Mouse (Mus musculus): ENCODE measurements around the gene Pdap1. TPM values are rescaled to one million over a fixed set of nuclear protein-coding genes. Genes with fewer than 3 reads are reported as not detected.
"Not testable (repeated sequence)": the region's sequence is repeated elsewhere in the genome, so short reads cannot be mapped to it uniquely, and the experiment has no call there.

The Pdap1 gene
- total and polyA plus RNA-seq, 2 experiments, result 16.1 to 19.7 TPM

GRCm38 (mm10) chr5:145130191-145130590, 9.8 kb downstream of the Pdap1 start:
- Histone ChIP-seq H3K4me3 (ENCODE audit: insufficient read depth, low read depth, low read length) (no peak overlapping the region), H3K27me3 (ENCODE audit: control insufficient read depth, insufficient read depth, low read length) (no peaks in the 10 kb centered on the region), H3K36me3 (ENCODE audit: control insufficient read depth, insufficient read depth, low read length) (peaks cover 48% of the 10 kb centered on the region), H3K27ac (replicated peaks; ENCODE audit: insufficient read depth, low read depth, low read length) (no peak overlapping the region), H3K4me1 (ENCODE audit: control insufficient read depth, insufficient read depth, low read length) (no peaks in the 10 kb centered on the region), H3K9ac (ENCODE audit: low read depth, low read length) (no peak overlapping the region), H3K79me2 (ENCODE audit: control insufficient read depth, insufficient read depth, low read length) (no peaks in the 10 kb centered on the region)
- no peak for TF ChIP-seq POLR2A (IDR thresholded peaks at IDR 0.05; ENCODE audit: extremely low read depth, insufficient read depth, low read length)
- TF ChIP-seq CTCF (IDR thresholded peaks at IDR 0.05; ENCODE audit: low read depth, low read length), result no peak
- WGBS, result 57% methylated on average over 11 of the region's 11 CpGs
- DNase-seq (ENCODE audit: extremely low read depth, low read depth, low spot score), result no peak

- H3K27me3 ChIP-seq (ENCODE audit: control insufficient read depth, insufficient read depth, low read length); H3K27ac ChIP-seq (replicated peaks; ENCODE audit: insufficient read depth, low read depth, low read length); H3K4me1 ChIP-seq (ENCODE audit: control insufficient read depth, insufficient read depth, low read length); DNase-seq (ENCODE audit: extremely low read depth, low read depth, low spot score); H3K9ac ChIP-seq (ENCODE audit: low read depth, low read length); H3K4me3 ChIP-seq (ENCODE audit: insufficient read depth, low read depth, low read length); H3K79me2 ChIP-seq (ENCODE audit: control insufficient read depth, insufficient read depth, low read length): not testable (repeated sequence)
- peaks cover 44% of the 10 kb centered on the region for H3K36me3 ChIP-seq (ENCODE audit: control insufficient read depth, insufficient read depth, low read length)
- 91% methylated on average over 4 of the region's 6 CpGs for WGBS
Measured at GRCm38 (mm10) chr5:145129773-145130172, 10.3 kb downstream of the Pdap1 start.

GRCm38 (mm10) chr5:145129124-145129523, 10.9 kb downstream of the Pdap1 start:
- WGBS, result 86% methylated on average over 4 of the region's 4 CpGs
- Histone ChIP-seq H3K9ac (ENCODE audit: low read depth, low read length) (no peak overlapping the region), H3K4me3 (ENCODE audit: insufficient read depth, low read depth, low read length) (no peak overlapping the region), H3K36me3 (ENCODE audit: control insufficient read depth, insufficient read depth, low read length) (peaks cover 37% of the 10 kb centered on the region), H3K4me1 (ENCODE audit: control insufficient read depth, insufficient read depth, low read length) (no peaks in the 10 kb centered on the region), H3K79me2 (ENCODE audit: control insufficient read depth, insufficient read depth, low read length) (no peaks in the 10 kb centered on the region), H3K27ac (replicated peaks; ENCODE audit: insufficient read depth, low read depth, low read length) (no peak overlapping the region), H3K27me3 (ENCODE audit: control insufficient read depth, insufficient read depth, low read length) (no peaks in the 10 kb centered on the region)
- TF ChIP-seq POLR2A (IDR thresholded peaks at IDR 0.05; ENCODE audit: extremely low read depth, insufficient read depth, low read length), result no peak
- TF ChIP-seq CTCF (IDR thresholded peaks at IDR 0.05; ENCODE audit: low read depth, low read length), result no peak
- no peak for DNase-seq (ENCODE audit: extremely low read depth, low read depth, low spot score)

- TF ChIP-seq CTCF (IDR thresholded peaks at IDR 0.05; ENCODE audit: low read depth, low read length) (no peak), POLR2A (IDR thresholded peaks at IDR 0.05; ENCODE audit: extremely low read depth, insufficient read depth, low read length) (no peak)
- Histone ChIP-seq H3K9ac (ENCODE audit: low read depth, low read length) (no peak overlapping the region), H3K27me3 (ENCODE audit: control insufficient read depth, insufficient read depth, low read length) (no peaks in the 10 kb centered on the region), H3K79me2 (ENCODE audit: control insufficient read depth, insufficient read depth, low read length) (no peaks in the 10 kb centered on the region), H3K4me1 (ENCODE audit: control insufficient read depth, insufficient read depth, low read length) (no peaks in the 10 kb centered on the region), H3K36me3 (ENCODE audit: control insufficient read depth, insufficient read depth, low read length) (peaks cover 20% of the 10 kb centered on the region), H3K27ac (replicated peaks; ENCODE audit: insufficient read depth, low read depth, low read length) (no peak overlapping the region), H3K4me3 (ENCODE audit: insufficient read depth, low read depth, low read length) (no peak overlapping the region)
- DNase-seq (ENCODE audit: extremely low read depth, low read depth, low spot score), result no peak
- WGBS, result 95% methylated on average over 9 of the region's 9 CpGs
Measured at GRCm38 (mm10) chr5:145126580-145126979, 13.5 kb downstream of the Pdap1 start.

- no peak overlapping the region for H3K9ac ChIP-seq (ENCODE audit: low read depth, low read length)
- DNase-seq (ENCODE audit: extremely low read depth, low read depth, low spot score), result no peak
- no peaks in the 10 kb centered on the region for H3K27me3 ChIP-seq (ENCODE audit: control insufficient read depth, insufficient read depth, low read length)
- peaks cover 10% of the 10 kb centered on the region for H3K36me3 ChIP-seq (ENCODE audit: control insufficient read depth, insufficient read depth, low read length)
- H3K4me3 ChIP-seq (ENCODE audit: insufficient read depth, low read depth, low read length), result no peak overlapping the region
- H3K4me1 ChIP-seq (ENCODE audit: control insufficient read depth, insufficient read depth, low read length), result no peaks in the 10 kb centered on the region
- peaks cover 4% of the 10 kb centered on the region; the same call in 1 of the 2 replicates for H3K79me2 ChIP-seq (ENCODE audit: control insufficient read depth, insufficient read depth, low read length)
- TF ChIP-seq CTCF (IDR thresholded peaks at IDR 0.05; ENCODE audit: low read depth, low read length) (no peak), POLR2A (IDR thresholded peaks at IDR 0.05; ENCODE audit: extremely low read depth, insufficient read depth, low read length) (no peak)
- no peak overlapping the region for H3K27ac ChIP-seq (replicated peaks; ENCODE audit: insufficient read depth, low read depth, low read length)
- WGBS, result 95% methylated on average over 19 of the region's 19 CpGs
Measured at GRCm38 (mm10) chr5:145123396-145123795, 16.6 kb downstream of the Pdap1 start.

- TF ChIP-seq CTCF (IDR thresholded peaks at IDR 0.05; ENCODE audit: low read depth, low read length) (no peak), POLR2A (IDR thresholded peaks at IDR 0.05; ENCODE audit: extremely low read depth, insufficient read depth, low read length) (no peak)
- DNase-seq (ENCODE audit: extremely low read depth, low read depth, low spot score), result no peak
- H3K27ac ChIP-seq (replicated peaks; ENCODE audit: insufficient read depth, low read depth, low read length), result no peak overlapping the region
- peaks cover 2% of the 10 kb centered on the region; the same call in 1 of the 2 replicates for H3K4me1 ChIP-seq (ENCODE audit: control insufficient read depth, insufficient read depth, low read length)
- peaks cover under 1% of the 10 kb centered on the region; the same call in 1 of the 2 replicates for H3K36me3 ChIP-seq (ENCODE audit: control insufficient read depth, insufficient read depth, low read length)
- H3K9ac ChIP-seq (ENCODE audit: low read depth, low read length), result no peak overlapping the region
- H3K4me3 ChIP-seq (ENCODE audit: insufficient read depth, low read depth, low read length), result no peak overlapping the region
- peaks cover 5% of the 10 kb centered on the region; the same call in 1 of the 2 replicates for H3K79me2 ChIP-seq (ENCODE audit: control insufficient read depth, insufficient read depth, low read length)
- H3K27me3 ChIP-seq (ENCODE audit: control insufficient read depth, insufficient read depth, low read length), result no peaks in the 10 kb centered on the region
- 75% methylated on average over 7 of the region's 7 CpGs for WGBS
Measured at GRCm38 (mm10) chr5:145120921-145121320, 19.1 kb downstream of the Pdap1 start.
